Mouse (Mus musculus) CH12.LX (cell line): Measurements from ENCODE around the gene Crp. TPM values are rescaled to one million over a fixed set of nuclear protein-coding genes. Genes with fewer than 3 reads are reported as not detected.

Experiments used
- DNase-seq: peaks from one replicate; pipeline ENCODE4 v3.0.0-alpha.2; 2013; ENCODE audit errors: extremely low read depth
- H3K27ac ChIP-seq: 2 replicates; pipeline ENCODE4 v1.5.1; 2012; ENCODE audit warnings: low read depth, mild to moderate bottlenecking, control low read depth, moderate library complexity; ENCODE audit not compliant: insufficient read depth
- H3K27me3 ChIP-seq: replicated peaks from 2 replicates; pipeline ENCODE3; 2012; ENCODE audit warnings: inconsistent platforms
- H3K36me3 ChIP-seq, 2 experiments: replicated peaks in 1 of 2; 2 replicates each; pipeline versions ENCODE3 to v1.6.1; 2012; ENCODE audit warnings: inconsistent platforms in 1 of 2, low read length in 1 of 2, mild to moderate bottlenecking in 1 of 2, mixed read lengths in 1 of 2, moderate library complexity in 1 of 2; ENCODE audit not compliant: control insufficient read depth in 1 of 2, insufficient read depth in 1 of 2
- H3K4me1 ChIP-seq, 2 experiments: 2 replicates each; pipeline ENCODE4 v1.6.1; 2012; ENCODE audit warnings: inconsistent platforms in 1 of 2, moderate library complexity in 1 of 2; ENCODE audit not compliant: insufficient read depth in 2 of 2, control insufficient read depth in 1 of 2
- H3K4me2 ChIP-seq: 2 replicates; pipeline ENCODE4 v1.6.1; 2012; ENCODE audit warnings: low read depth, mild to moderate bottlenecking, control low read depth; ENCODE audit not compliant: poor library complexity, insufficient read depth, severe bottlenecking
- H3K4me3 ChIP-seq, 3 experiments: fragments of 150-350 bp in 1 of 3; sonication (generic) in 1 of 3; replicated peaks in 1 of 3; 2 replicates each; pipeline versions ENCODE3 to v1.5.1; 2011 to 2012; ENCODE audit warnings: low read depth in 2 of 3, low read length in 2 of 3, mild to moderate bottlenecking in 2 of 3, moderate library complexity in 2 of 3, control low read depth in 1 of 3, improper control_type of control experiment in 1 of 3, inconsistent platforms in 1 of 3, mixed read lengths in 1 of 3; ENCODE audit not compliant: poor library complexity in 1 of 3
- H3K79me2 ChIP-seq: replicated peaks from 2 replicates; pipeline ENCODE4 v1.6.1; 2012; ENCODE audit warnings: mild to moderate bottlenecking, moderate library complexity; ENCODE audit not compliant: control insufficient read depth, poor library complexity, insufficient read depth, severe bottlenecking; ENCODE audit errors: extremely low read depth
- H3K9ac ChIP-seq: 2 replicates; pipeline ENCODE4 v1.6.1; 2012; ENCODE audit warnings: low read depth, mild to moderate bottlenecking, control low read depth, moderate library complexity; ENCODE audit not compliant: insufficient read depth
- H3K9me3 ChIP-seq: replicated peaks from 2 replicates; pipeline ENCODE3; 2012; ENCODE audit warnings: low read length, inconsistent platforms, mixed read lengths
- BHLHE40 ChIP-seq: IDR thresholded peaks from 2 replicates; pipeline ENCODE4 v1.6.1; 2011; ENCODE audit warnings: mild to moderate bottlenecking, low read depth, low read length, improper control_type of control experiment
- CHD1 ChIP-seq: IDR thresholded peaks from 2 replicates; pipeline ENCODE4 v1.6.1; 2012; ENCODE audit warnings: low read depth, low read length, improper control_type of control experiment, inconsistent platforms
- E2F4 ChIP-seq: IDR thresholded peaks from 2 replicates; pipeline ENCODE4 v1.6.1; 2011; ENCODE audit warnings: low read depth, low read length, improper control_type of control experiment; ENCODE audit not compliant: insufficient replicate concordance
- ETS1 ChIP-seq: conservative IDR thresholded peaks from 2 replicates; pipeline ENCODE4 v1.6.1; 2012; ENCODE audit warnings: low read depth, mild to moderate bottlenecking, inconsistent platforms, low read length, improper control_type of control experiment, moderate library complexity
- GABPA ChIP-seq: IDR thresholded peaks from 2 replicates; pipeline ENCODE4 v1.6.1; 2012; ENCODE audit warnings: low read depth, low read length, improper control_type of control experiment, inconsistent platforms; ENCODE audit not compliant: insufficient replicate concordance
- HCFC1 ChIP-seq: IDR thresholded peaks from 2 replicates; pipeline ENCODE4 v1.6.1; 2012; ENCODE audit warnings: low read depth, mild to moderate bottlenecking, inconsistent platforms, low read length, improper control_type of control experiment
- IRF4 ChIP-seq: IDR thresholded peaks from 2 replicates; pipeline ENCODE4 v1.6.1; 2014; ENCODE audit warnings: low read depth, mild to moderate bottlenecking, inconsistent platforms, low read length, improper control_type of control experiment
- JUND ChIP-seq: conservative IDR thresholded peaks from 2 replicates; pipeline ENCODE4 v1.6.1; 2011; ENCODE audit warnings: low read depth, low read length, improper control_type of control experiment
- MAFK ChIP-seq: IDR thresholded peaks from 2 replicates; pipeline ENCODE4 v1.6.1; 2011; ENCODE audit warnings: low read length, improper control_type of control experiment; ENCODE audit not compliant: insufficient replicate concordance
- MXI1 ChIP-seq: IDR thresholded peaks from 2 replicates; pipeline ENCODE4 v1.6.1; 2011; ENCODE audit warnings: mild to moderate bottlenecking, low read depth, low read length, improper control_type of control experiment
- NRF1 ChIP-seq: IDR thresholded peaks from 2 replicates; pipeline ENCODE4 v1.6.1; 2014; ENCODE audit warnings: low read depth, mild to moderate bottlenecking, inconsistent platforms, low read length, improper control_type of control experiment, moderate library complexity
- POLR2AphosphoS2 ChIP-seq: IDR thresholded peaks from 2 replicates; pipeline ENCODE4 v1.6.1; 2011; ENCODE audit warnings: low read depth, low read length, improper control_type of control experiment
- SMC3 ChIP-seq: IDR thresholded peaks from 2 replicates; pipeline ENCODE4 v1.6.1; 2011; ENCODE audit warnings: low read depth, low read length, improper control_type of control experiment
- TCF12 ChIP-seq: IDR thresholded peaks from 2 replicates; pipeline ENCODE4 v1.6.1; 2014; ENCODE audit warnings: low read depth, mild to moderate bottlenecking, inconsistent platforms, low read length, improper control_type of control experiment
- USF1 ChIP-seq: IDR thresholded peaks from 2 replicates; pipeline ENCODE4 v1.6.1; 2014; ENCODE audit warnings: low read depth, mild to moderate bottlenecking, inconsistent platforms, low read length, improper control_type of control experiment
- ZC3H11A ChIP-seq: IDR thresholded peaks from 2 replicates; pipeline ENCODE4 v1.6.1; 2012; ENCODE audit warnings: low read depth, mild to moderate bottlenecking, inconsistent platforms, low read length, improper control_type of control experiment
- ZKSCAN1 ChIP-seq: IDR thresholded peaks from 2 replicates; pipeline ENCODE4 v1.6.1; 2012; ENCODE audit warnings: low read depth, inconsistent platforms, low read length, improper control_type of control experiment, borderline replicate concordance
- ZMIZ1 ChIP-seq: IDR thresholded peaks from 2 replicates; pipeline ENCODE4 v1.6.1; 2012; ENCODE audit warnings: low read depth, mild to moderate bottlenecking, inconsistent platforms, low read length, improper control_type of control experiment
- dilution Hi-C: fragments of 300-500 bp; cut with MboI; formaldehyde crosslinking; loops from 2 replicates; pipeline ENCODE4 v1.14.3; 2020; ENCODE audit warnings: low sequenced_read_pairs; ENCODE audit not compliant: extremely low pct_unique_long_range_greater_than_20kb, extremely low pct_ligation_motif_present
- in situ Hi-C: fragments of 300-500 bp; cut with MboI; formaldehyde crosslinking; loops from 3 replicates; pipeline ENCODE4 v1.14.3; 2019; ENCODE audit warnings: low sequenced_read_pairs, low pct_ligation_motif_present, low pct_unique_long_range_greater_than_20kb, mixed read lengths
- polyA plus RNA-seq: library from polyadenylated mRNA; unstranded; fragments of >175 nt; gene quantifications from 2 replicates; pipeline ENCODE4 v1.2.1, GENCODE M21; 2012; ENCODE audit warnings: low read depth; ENCODE audit not compliant: insufficient read length
- total RNA-seq, 2 experiments: library from RNA; depleted of rRNA; stranded (reverse); fragments of 300-350 nt in 1 of 2; fragments of >200 nt in 1 of 2; gene quantifications; 2 replicates each; pipeline ENCODE4 v1.2.3; 2012 to 2014

The Crp gene
- total and polyA plus RNA-seq, 3 experiments, result not detected

GRCm38 (mm10) chr1:172848171-172848570 lies 150.3 kb downstream of the Crp start:
- DNase-seq, result no peak
- no peaks in the 10 kb centered on the region for H3K9me3 ChIP-seq
- no peaks in the 10 kb centered on the region for H3K79me2 ChIP-seq
- dilution Hi-C loops (no loop called here), in situ Hi-C loops (no loop called here)
- no peaks in the 10 kb centered on the region for H3K36me3 ChIP-seq
- H3K4me2 ChIP-seq, result no peak overlapping the region
- no peaks in the 10 kb centered on the region for H3K27me3 ChIP-seq
- H3K27ac ChIP-seq, result no peak overlapping the region
- H3K9ac ChIP-seq, result no peak overlapping the region
- H3K4me1 ChIP-seq, result peaks cover 0 to 5% of the 10 kb centered on the region in 2 experiments; a peak in 2 of 4 replicates
- H3K4me3 ChIP-seq, result no peak overlapping the region
- TF ChIP-seq USF1 (no peak), ZC3H11A (no peak), HCFC1 (no peak), GABPA (no peak), CHD1 (no peak)

- H3K79me2 ChIP-seq, result no peaks in the 10 kb centered on the region
- no peaks in the 10 kb centered on the region for H3K36me3 ChIP-seq
- H3K9ac ChIP-seq, result no peak overlapping the region
- DNase-seq, result no peak
- no peak for TF ChIP-seq ZMIZ1
- no peak for TF ChIP-seq TCF12
- no peak for TF ChIP-seq BHLHE40
- TF ChIP-seq E2F4, result no peak
- no peak for TF ChIP-seq POLR2AphosphoS2
- no peak for TF ChIP-seq IRF4
- TF ChIP-seq GABPA, result no peak
- TF ChIP-seq SMC3, result no peak
- no peak for TF ChIP-seq ZKSCAN1
- no peak for TF ChIP-seq MAFK
- no peak for TF ChIP-seq MXI1
- no peak for TF ChIP-seq NRF1
- no peak for TF ChIP-seq ETS1
- TF ChIP-seq JUND, result no peak
- H3K4me1 ChIP-seq, result peaks cover 15 to 38% of the 10 kb centered on the region in 2 experiments
- dilution Hi-C loops (no loop called here), in situ Hi-C loops (no loop called here)
- no peak overlapping the region for H3K4me2 ChIP-seq
- no peak overlapping the region for H3K27ac ChIP-seq
- no peak overlapping the region for H3K4me3 ChIP-seq
- no peaks in the 10 kb centered on the region for H3K27me3 ChIP-seq
- H3K9me3 ChIP-seq, result peaks cover 3% of the 10 kb centered on the region
These were observed 177.4 kb downstream of the Crp start for GRCm38 (mm10) chr1:172875265-172875664.
